Mouse (Mus musculus) retina, postnatal 7 days (tissue): ENCODE data around the gene Copz1.

Experiments used
- DNase-seq: peaks from one replicate; pipeline ENCODE4 v3.0.0-alpha.2; 2012; ENCODE audit warnings: low read depth, low spot score

Gene Copz1

DNA sequence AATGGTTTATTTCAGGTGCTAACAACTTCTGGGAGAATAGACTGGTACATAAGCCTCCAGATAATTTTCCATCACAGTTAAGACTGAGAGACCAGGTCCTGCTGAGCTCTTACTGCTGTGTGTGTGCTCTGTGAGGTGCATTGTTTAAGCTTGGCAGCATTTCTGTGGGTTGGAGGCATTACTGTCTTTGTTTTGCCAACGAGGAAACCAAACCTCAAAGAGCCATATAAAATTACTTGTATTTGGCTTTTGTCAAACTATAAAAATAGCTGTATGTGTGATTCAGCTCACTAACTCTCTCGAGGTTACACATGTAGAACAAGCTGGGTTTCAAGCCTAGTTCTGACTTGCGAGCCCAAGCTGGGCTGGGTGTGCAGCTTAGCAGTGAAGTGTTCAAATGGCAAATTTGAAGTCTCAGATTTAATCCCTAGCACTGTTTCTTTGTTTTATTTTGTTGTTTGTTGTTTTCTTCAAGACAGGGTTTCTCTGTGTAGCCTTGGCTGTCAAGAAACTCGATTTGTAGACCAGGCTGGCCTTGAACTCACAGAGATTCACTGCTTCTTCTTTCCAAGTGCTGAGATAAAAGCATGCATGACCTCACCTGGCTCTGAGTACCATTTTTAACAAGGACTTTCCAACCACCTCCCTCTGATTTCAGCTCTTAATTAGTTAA lies 20.3 kb downstream of the Copz1 start:
- no peak for DNase-seq

- DNase-seq: no peak
These were observed 20.9 kb downstream of the Copz1 start for GRCm38 (mm10) chr15:103293375-103293774.

- no peak for DNase-seq
These were observed 22.1 kb downstream of the Copz1 start for GRCm38 (mm10) chr15:103294649-103295048.

DNA sequence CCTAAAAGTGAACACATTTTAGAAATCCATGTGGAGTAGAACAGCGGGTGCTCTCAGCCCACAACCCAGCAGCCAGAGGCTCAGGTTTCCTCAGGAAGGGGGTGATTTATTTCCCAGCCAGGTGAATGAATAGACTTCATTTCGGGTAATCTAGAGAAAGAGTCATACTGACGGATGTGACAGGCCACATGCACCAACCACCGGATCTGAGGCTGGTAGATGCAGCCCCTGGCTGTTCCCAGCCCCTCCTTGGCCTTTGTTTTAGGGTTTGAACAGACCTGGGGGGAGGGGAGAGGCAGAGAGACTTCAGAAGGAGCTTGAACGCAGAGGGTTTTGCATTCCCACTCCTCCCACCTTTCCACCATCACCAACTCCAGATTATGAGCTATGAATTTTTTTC lies 23.3 kb downstream of the Copz1 start:
- DNase-seq: no peak

- DNase-seq: no peak
These were observed 24.8 kb downstream of the Copz1 start for GRCm38 (mm10) chr15:103297313-103297712.

DNA sequence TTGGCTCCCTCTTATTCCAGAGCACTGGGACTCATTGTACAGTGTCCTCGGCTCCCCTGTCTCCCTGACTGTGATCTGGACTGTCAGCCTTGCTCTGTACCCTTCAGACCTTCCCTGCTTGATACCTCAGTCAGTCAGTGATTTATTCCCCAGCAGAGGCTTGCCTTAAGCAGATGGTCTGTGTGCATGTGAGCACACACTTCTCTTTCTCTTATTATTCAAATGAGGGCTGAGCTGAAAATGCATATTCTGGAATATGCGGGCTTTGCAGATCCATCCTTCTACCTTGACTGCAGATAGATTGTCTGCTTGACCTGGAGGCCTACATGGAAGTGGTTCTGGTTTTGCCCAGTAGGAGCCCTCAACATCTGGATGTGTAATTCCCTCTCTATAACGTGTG lies 25.5 kb downstream of the Copz1 start:
- DNase-seq: no peak

- DNase-seq: no peak
These were observed 26.5 kb downstream of the Copz1 start for GRCm38 (mm10) chr15:103298861-103299616.

- no peak for DNase-seq
These were observed 27.1 kb downstream of the Copz1 start for GRCm38 (mm10) chr15:103299644-103300043.

- DNase-seq: no peak
These were observed 27.6 kb downstream of the Copz1 start for GRCm38 (mm10) chr15:103300067-103300471.

DNA sequence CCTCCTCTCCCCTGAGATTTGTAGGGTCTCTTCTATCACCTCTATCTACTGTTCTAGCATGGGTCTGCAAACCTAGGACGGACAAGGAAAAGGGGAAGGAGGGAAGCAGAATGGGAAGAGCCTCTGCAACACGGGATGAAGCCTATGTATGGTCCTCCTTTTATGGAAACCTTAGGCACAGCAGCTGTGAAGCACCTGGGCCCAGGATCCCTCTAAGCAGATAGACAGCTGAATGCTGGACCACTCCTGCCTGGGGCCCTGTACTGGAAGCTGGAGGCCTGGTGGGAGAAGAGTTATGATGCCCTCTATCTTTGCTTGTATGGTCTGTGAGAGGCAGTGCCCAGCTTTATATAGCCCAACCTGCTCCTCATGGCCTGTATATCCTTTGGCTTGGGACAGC lies 28.0 kb downstream of the Copz1 start:
- DNase-seq: no peak

GRCm38 (mm10) chr15:103301046-103301445 lies 28.5 kb downstream of the Copz1 start:
- DNase-seq: no peak

- DNase-seq: no peak
These were observed 29.2 kb downstream of the Copz1 start for GRCm38 (mm10) chr15:103301547-103302340.

DNA sequence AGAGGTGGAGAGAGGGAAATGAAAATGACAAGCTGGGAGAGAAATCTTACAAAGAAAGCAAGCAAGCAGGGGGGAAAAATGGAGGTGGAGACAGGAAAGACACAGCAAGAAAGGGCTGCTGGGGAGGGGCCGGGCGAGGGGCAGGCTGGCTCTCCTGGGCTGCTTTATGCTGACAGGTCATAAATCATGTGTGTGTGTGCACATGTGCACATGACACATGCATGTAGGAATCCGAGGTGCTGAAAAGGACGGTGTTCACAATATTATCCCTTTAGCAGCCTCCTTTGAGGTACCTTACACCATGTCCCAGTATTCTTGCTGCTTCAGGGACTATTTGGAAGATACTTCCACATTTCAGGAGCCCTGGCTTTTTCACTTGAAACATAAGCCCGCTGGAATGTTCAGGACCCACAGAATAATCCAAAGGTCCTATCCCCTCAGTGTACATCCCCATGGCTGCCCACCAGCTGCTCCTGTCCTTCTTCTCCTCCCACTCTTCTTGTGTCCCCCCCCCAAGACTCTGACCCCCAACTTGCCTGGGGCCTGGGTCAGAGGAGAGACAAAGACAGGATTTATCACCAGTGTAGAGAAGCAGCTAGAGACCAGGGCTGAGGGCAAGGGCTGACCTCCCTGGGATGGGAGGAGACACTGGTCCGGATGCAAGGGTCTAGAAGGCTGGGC lies 30.0 kb downstream of the Copz1 start:
- DNase-seq: no peak

DNA sequence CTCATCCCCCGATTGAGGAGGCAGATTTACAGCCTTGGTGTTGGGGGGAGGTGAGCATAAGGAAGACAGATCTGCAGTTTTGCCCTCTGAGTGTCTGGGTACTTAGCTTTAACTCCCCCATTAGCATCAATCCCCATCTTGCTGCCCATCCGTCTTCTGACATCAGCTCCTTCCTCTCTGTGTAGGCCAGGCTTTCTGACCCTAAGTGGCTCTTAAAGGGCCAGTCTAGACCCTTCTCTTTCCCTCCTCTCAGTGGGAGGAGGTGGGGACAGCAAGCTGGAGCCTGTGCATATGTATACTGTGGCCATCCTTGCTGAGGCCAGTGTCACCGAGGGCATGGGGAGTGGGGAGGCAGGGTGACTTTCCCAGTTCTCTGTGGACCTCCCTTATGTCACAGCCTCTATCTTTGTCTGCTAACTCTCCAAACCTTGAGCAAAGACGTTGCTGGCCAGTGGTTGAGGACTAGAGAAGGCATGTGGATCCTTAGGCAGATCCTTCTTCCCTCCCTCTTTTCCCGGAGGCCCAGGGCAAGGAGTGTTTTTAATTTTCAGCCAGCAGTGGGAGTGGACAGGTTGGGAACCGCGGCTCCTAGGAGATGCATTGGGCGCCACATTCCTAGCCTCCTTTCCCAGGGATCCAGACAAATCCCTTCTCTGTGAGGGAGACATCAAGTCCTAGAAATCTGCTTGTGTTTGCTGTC lies 31.6 kb downstream of the Copz1 start:
- no peak for DNase-seq

DNA sequence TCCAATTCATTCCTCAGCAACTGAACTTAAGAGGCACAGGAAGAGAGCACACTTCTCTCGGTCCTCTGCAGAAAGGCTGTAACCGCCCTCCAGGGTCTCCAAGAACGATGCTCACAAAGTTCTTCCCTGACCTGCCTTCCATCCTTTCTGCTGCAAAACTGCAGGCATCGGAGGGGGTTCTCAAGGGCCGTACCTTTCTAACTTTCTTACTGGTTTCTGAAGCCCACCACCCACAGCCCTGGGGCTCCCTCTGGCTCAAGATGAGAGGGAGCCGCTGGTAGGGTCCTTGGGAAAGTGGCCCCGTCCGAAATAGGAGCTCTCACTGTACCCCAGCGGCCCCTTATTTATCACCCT lies 32.1 kb downstream of the Copz1 start:
- no peak for DNase-seq

DNA sequence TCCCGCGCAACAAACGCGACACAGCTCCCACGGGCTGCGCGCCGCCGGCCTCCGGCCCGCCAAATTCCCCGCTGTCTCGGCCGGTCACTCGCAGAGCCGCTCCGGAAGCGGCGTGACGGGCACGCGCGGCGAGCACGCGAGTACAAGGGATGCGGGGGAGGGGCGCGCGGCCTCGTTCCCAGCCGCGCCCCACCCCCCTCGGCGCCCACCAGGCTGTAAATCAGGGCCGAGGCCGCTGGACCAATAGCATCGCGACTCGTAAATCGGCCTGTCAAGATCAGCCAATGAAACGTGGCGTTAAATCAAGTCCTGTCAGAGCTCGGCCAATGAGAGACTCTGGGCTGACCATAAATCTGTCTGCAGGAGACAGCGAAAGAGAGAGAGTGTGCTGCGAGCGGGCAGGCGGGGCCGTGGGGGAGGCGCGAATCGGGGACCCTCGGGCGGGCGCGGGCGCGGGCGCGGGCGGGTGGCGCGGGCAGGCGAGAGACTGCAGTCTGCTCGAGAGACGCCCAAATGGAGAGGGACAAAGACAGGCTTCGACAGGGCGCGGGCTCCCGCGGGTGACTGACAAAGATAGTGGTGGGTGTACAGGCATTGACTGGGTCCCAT lies 32.7 kb downstream of the Copz1 start:
- peak; percentile 96 for DNase-seq

DNA sequence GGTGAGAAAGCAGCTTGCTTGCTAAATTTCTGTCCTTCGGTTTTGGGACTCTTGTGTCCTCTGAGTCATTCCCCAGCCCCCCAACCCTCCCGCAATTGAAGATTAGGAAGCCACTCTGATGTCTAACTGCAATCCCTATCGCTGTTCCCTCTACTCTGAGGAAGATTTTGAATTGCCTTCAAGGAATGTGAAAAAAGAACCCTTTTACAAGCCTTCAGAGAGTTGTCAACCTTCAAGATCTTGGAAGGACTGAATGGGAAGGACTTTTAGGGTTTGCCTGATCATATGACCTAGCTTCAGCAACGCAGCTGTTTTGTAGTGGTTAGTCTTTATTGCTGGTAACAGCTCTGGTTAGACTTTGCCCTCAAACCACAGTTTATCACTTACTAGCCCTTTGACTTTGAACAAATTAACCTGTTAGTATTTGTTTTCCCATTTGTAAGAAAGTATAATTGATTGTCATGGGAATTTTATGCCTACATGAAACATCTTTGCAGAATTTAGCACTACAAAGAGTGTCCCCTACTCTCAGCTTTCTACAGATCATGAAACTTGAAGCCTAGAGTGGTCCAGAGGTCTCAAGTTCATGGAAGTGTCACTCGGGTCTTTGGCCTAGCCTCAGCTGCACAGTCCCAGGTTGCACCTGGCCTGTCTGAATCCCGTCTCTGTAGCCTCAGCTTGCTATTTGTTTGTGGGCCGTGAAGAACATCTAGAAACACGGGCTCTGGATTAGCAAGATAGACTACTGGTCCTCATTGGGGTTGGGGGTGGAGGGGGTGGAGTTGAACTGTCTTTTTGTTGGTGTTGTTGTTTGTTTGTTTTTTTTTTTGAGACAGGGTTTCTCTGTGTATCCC lies 33.5 kb downstream of the Copz1 start:
- no peak for DNase-seq

DNA sequence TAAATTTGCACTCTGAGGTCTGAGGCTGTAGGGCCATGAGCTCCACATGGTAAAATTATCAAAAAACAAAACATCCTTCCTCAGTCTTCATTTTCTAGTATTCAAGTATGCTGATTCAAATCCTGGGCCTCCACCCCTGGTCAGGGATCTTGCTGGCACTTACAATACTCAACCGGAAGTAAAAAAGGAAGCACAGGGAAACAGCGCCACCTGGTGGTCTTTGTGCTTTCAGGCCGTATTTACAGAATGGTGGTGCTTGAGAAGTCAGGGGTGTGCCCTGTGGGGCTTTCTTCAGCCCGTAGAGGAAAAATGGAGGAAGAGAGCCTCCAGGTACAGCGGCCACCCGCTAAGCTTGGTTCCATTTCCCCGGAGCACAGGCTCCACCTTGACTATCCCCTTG lies 34.6 kb downstream of the Copz1 start:
- peak; percentile 93 for DNase-seq

GRCm38 (mm10) chr15:103308056-103308875 lies 35.8 kb downstream of the Copz1 start:
- DNase-seq: no peak
